Mouse (Mus musculus): ENCODE measurements around the gene Tdp1. TPM values are rescaled to one million over a fixed set of nuclear protein-coding genes. Genes with fewer than 3 reads are reported as not detected.

Gene Tdp1
- polyA plus RNA-seq, 1 experiment: 11.7 TPM

GRCm38 (mm10) chr12:99868821-99869220 lies 15.5 kb upstream of the Tdp1 start:
- no peak for TF ChIP-seq POLR2A (IDR thresholded peaks at IDR 0.05; ENCODE audit: low read depth, low read length)
- TF ChIP-seq CTCF (conservative IDR thresholded peaks at IDR 0.05; ENCODE audit: insufficient read depth, insufficient read length, low read depth, low read length): no peak
- Histone ChIP-seq H3K27me3 (replicated peaks; ENCODE audit: control insufficient read depth, insufficient read depth, low read length) (no peaks in the 10 kb centered on the region), H3K27ac (ENCODE audit: insufficient read depth, low read depth, low read length) (no peak overlapping the region), H3K36me3 (ENCODE audit: control insufficient read depth, insufficient read depth, low read length) (no peaks in the 10 kb centered on the region), H3K4me3 (ENCODE audit: insufficient read depth, low read depth, low read length) (no peak overlapping the region), H3K4me1 (ENCODE audit: control insufficient read depth, insufficient read depth, low read length) (no peaks in the 10 kb centered on the region)
- no peak for DNase-seq
- WGBS: 97% methylated on average over 1 of the region's 1 CpGs

- no peak overlapping the region for H3K27ac ChIP-seq (ENCODE audit: insufficient read depth, low read depth, low read length)
- DNase-seq: no peak
- WGBS: 65% methylated on average over 3 of the region's 3 CpGs
- TF ChIP-seq POLR2A (IDR thresholded peaks at IDR 0.05; ENCODE audit: low read depth, low read length) (no peak), CTCF (conservative IDR thresholded peaks at IDR 0.05; ENCODE audit: insufficient read depth, insufficient read length, low read depth, low read length) (no peak)
- no peaks in the 10 kb centered on the region for H3K4me1 ChIP-seq (ENCODE audit: control insufficient read depth, insufficient read depth, low read length)
- H3K4me3 ChIP-seq (ENCODE audit: insufficient read depth, low read depth, low read length): no peak overlapping the region
- H3K27me3 ChIP-seq (replicated peaks; ENCODE audit: control insufficient read depth, insufficient read depth, low read length): no peaks in the 10 kb centered on the region
- no peaks in the 10 kb centered on the region for H3K36me3 ChIP-seq (ENCODE audit: control insufficient read depth, insufficient read depth, low read length)
Observed at GRCm38 (mm10) chr12:99873443-99873842, 10.9 kb upstream of the Tdp1 start.

- whole genome bisulfite sequencing: 74% methylated on average over 6 of the region's 6 CpGs
- TF ChIP-seq POLR2A (IDR thresholded peaks at IDR 0.05; ENCODE audit: low read depth, low read length) (no peak), CTCF (conservative IDR thresholded peaks at IDR 0.05; ENCODE audit: insufficient read depth, insufficient read length, low read depth, low read length) (no peak)
- DNase-seq: no peak
- Histone ChIP-seq H3K27ac (ENCODE audit: insufficient read depth, low read depth, low read length) (no peak overlapping the region), H3K27me3 (replicated peaks; ENCODE audit: control insufficient read depth, insufficient read depth, low read length) (no peaks in the 10 kb centered on the region), H3K4me3 (ENCODE audit: insufficient read depth, low read depth, low read length) (no peak overlapping the region), H3K4me1 (ENCODE audit: control insufficient read depth, insufficient read depth, low read length) (no peaks in the 10 kb centered on the region), H3K36me3 (ENCODE audit: control insufficient read depth, insufficient read depth, low read length) (no peaks in the 10 kb centered on the region)
Observed at GRCm38 (mm10) chr12:99874609-99875008, 9.7 kb upstream of the Tdp1 start.

GRCm38 (mm10) chr12:99883000-99883712 lies 1.2 kb upstream of the Tdp1 start:
- Histone ChIP-seq H3K27me3 (replicated peaks; ENCODE audit: control insufficient read depth, insufficient read depth, low read length) (no peaks in the 10 kb centered on the region), H3K4me1 (ENCODE audit: control insufficient read depth, insufficient read depth, low read length) (peaks cover 3% of the 10 kb centered on the region; the same call in 1 of the 2 replicates), H3K36me3 (ENCODE audit: control insufficient read depth, insufficient read depth, low read length) (no peaks in the 10 kb centered on the region), H3K4me3 (ENCODE audit: insufficient read depth, low read depth, low read length) (peak overlapping the region; percentile 55), H3K27ac (ENCODE audit: insufficient read depth, low read depth, low read length) (no peak overlapping the region)
- DNase-seq: peak; percentile 94
- TF ChIP-seq CTCF (conservative IDR thresholded peaks at IDR 0.05; ENCODE audit: insufficient read depth, insufficient read length, low read depth, low read length): no peak
- no peak for TF ChIP-seq POLR2A (IDR thresholded peaks at IDR 0.05; ENCODE audit: low read depth, low read length)
- WGBS: 1% methylated on average over 38 of the region's 38 CpGs

- TF ChIP-seq POLR2A (IDR thresholded peaks at IDR 0.05; ENCODE audit: low read depth, low read length): no peak
- TF ChIP-seq CTCF (conservative IDR thresholded peaks at IDR 0.05; ENCODE audit: insufficient read depth, insufficient read length, low read depth, low read length): no peak
- Histone ChIP-seq H3K4me1 (ENCODE audit: control insufficient read depth, insufficient read depth, low read length) (peaks cover 3% of the 10 kb centered on the region; the same call in 1 of the 2 replicates), H3K4me3 (ENCODE audit: insufficient read depth, low read depth, low read length) (peak overlapping the region; percentile 55), H3K27me3 (replicated peaks; ENCODE audit: control insufficient read depth, insufficient read depth, low read length) (no peaks in the 10 kb centered on the region), H3K36me3 (ENCODE audit: control insufficient read depth, insufficient read depth, low read length) (no peaks in the 10 kb centered on the region), H3K27ac (ENCODE audit: insufficient read depth, low read depth, low read length) (peak overlapping the region; percentile 41; the same call in 1 of the 2 replicates)
- DNase-seq: no peak
- WGBS: 0% methylated on average over 11 of the region's 11 CpGs
Observed at GRCm38 (mm10) chr12:99883713-99884105, 608 bp upstream of the Tdp1 start.

- H3K27me3 ChIP-seq (replicated peaks; ENCODE audit: control insufficient read depth, insufficient read depth, low read length): no peaks in the 10 kb centered on the region
- no peak overlapping the region for H3K27ac ChIP-seq (ENCODE audit: insufficient read depth, low read depth, low read length)
- WGBS: 39% methylated on average over 8 of the region's 8 CpGs
Observed at GRCm38 (mm10) chr12:99885282-99885901, 1.1 kb downstream of the Tdp1 start.

GRCm38 (mm10) chr12:99897846-99898245 lies 13.5 kb downstream of the Tdp1 start:
- 84% methylated on average over 4 of the region's 4 CpGs for WGBS
- DNase-seq: no peak
- Histone ChIP-seq H3K27me3 (replicated peaks; ENCODE audit: control insufficient read depth, insufficient read depth, low read length) (no peaks in the 10 kb centered on the region), H3K4me1 (ENCODE audit: control insufficient read depth, insufficient read depth, low read length) (peaks cover 2% of the 10 kb centered on the region; the same call in 1 of the 2 replicates), H3K4me3 (ENCODE audit: insufficient read depth, low read depth, low read length) (no peak overlapping the region), H3K27ac (ENCODE audit: insufficient read depth, low read depth, low read length) (no peak overlapping the region), H3K36me3 (ENCODE audit: control insufficient read depth, insufficient read depth, low read length) (no peaks in the 10 kb centered on the region)
- TF ChIP-seq POLR2A (IDR thresholded peaks at IDR 0.05; ENCODE audit: low read depth, low read length) (no peak), CTCF (conservative IDR thresholded peaks at IDR 0.05; ENCODE audit: insufficient read depth, insufficient read length, low read depth, low read length) (no peak)

More at GRCm38 (mm10) chr12:99885282-99885901, 1.1 kb downstream of the Tdp1 start:
- TF ChIP-seq CTCF (conservative IDR thresholded peaks at IDR 0.05; ENCODE audit: insufficient read depth, insufficient read length, low read depth, low read length): no peak
- TF ChIP-seq POLR2A (IDR thresholded peaks at IDR 0.05; ENCODE audit: low read depth, low read length): no peak
- peak overlapping the region; percentile 65; the same call in 1 of the 2 replicates for H3K4me3 ChIP-seq (ENCODE audit: insufficient read depth, low read depth, low read length)
- DNase-seq: no peak
- H3K36me3 ChIP-seq (ENCODE audit: control insufficient read depth, insufficient read depth, low read length): no peaks in the 10 kb centered on the region
- peaks cover 3% of the 10 kb centered on the region; the same call in 1 of the 2 replicates for H3K4me1 ChIP-seq (ENCODE audit: control insufficient read depth, insufficient read depth, low read length)
